Mouse (Mus musculus) thymus, adult 2 months (tissue): ENCODE measurements around the gene Rhov. TPM values are rescaled to one million over a fixed set of nuclear protein-coding genes. Genes with fewer than 3 reads are reported as not detected.
A peak's percentile ranks its signal among the peaks of the same experiment; 100 is the strongest.

Experiments
- DNase-seq: peaks from one replicate; pipeline ENCODE4 v3.0.0; 2021
- H3K27ac ChIP-seq: fragments of 200-500 bp; 2 replicates; pipeline ENCODE4 v1.5.1; 2012; ENCODE audit warnings: low read length, control low read depth; ENCODE audit not compliant: control insufficient read depth, insufficient read depth
- H3K27me3 ChIP-seq: fragments of 200-500 bp; 2 replicates; pipeline ENCODE4 v1.6.1; 2012; ENCODE audit warnings: mild to moderate bottlenecking, low read length, moderate library complexity, mixed read lengths; ENCODE audit not compliant: control insufficient read depth, insufficient read depth
- H3K36me3 ChIP-seq: fragments of 200-500 bp; 2 replicates; pipeline ENCODE4 v1.6.1; 2012; ENCODE audit warnings: mild to moderate bottlenecking, low read length, moderate library complexity; ENCODE audit not compliant: control insufficient read depth, insufficient read depth
- H3K4me1 ChIP-seq: fragments of 200-500 bp; replicated peaks from 2 replicates; pipeline ENCODE4 v1.6.1; 2012; ENCODE audit warnings: low read length; ENCODE audit not compliant: control insufficient read depth, insufficient read depth
- H3K4me3 ChIP-seq: fragments of 200-500 bp; 2 replicates; pipeline ENCODE4 v1.5.1; 2012; ENCODE audit warnings: mild to moderate bottlenecking, low read length, control low read depth, moderate library complexity; ENCODE audit not compliant: control insufficient read depth, insufficient read depth
- CTCF ChIP-seq: fragments of 200-500 bp; IDR thresholded peaks from 2 replicates; pipeline ENCODE4 v1.5.1; 2012; ENCODE audit warnings: mild to moderate bottlenecking, control low read depth, low read length, moderate library complexity, borderline replicate concordance; ENCODE audit not compliant: control insufficient read depth, poor library complexity, insufficient read depth; ENCODE audit errors: extremely low read depth
- POLR2A ChIP-seq: fragments of 200-500 bp; IDR thresholded peaks from 2 replicates; pipeline ENCODE4 v1.6.1; 2012; ENCODE audit warnings: mild to moderate bottlenecking, low read length, control low read depth, moderate library complexity; ENCODE audit not compliant: control insufficient read depth, poor library complexity, insufficient read depth; ENCODE audit errors: extremely low read depth
- WGBS: fragments of 180-500 bp; shearing (Covaris S2); methylation state at CpG from one replicate; pipeline ENCODE4 v1.1.7; 2018; 5-methylcytosine and 5-hydroxymethylcytosine counted together
- polyA plus RNA-seq: library from polyadenylated mRNA; depleted of rRNA; stranded (reverse); fragments of >200 nt; gene quantifications from 2 replicates; pipeline ENCODE4 v1.2.3, GENCODE M21; 2012; rRNA removed

Gene Rhov
- polyA plus RNA-seq = 2.6 and 3.5 TPM in 2 replicates

DNA sequence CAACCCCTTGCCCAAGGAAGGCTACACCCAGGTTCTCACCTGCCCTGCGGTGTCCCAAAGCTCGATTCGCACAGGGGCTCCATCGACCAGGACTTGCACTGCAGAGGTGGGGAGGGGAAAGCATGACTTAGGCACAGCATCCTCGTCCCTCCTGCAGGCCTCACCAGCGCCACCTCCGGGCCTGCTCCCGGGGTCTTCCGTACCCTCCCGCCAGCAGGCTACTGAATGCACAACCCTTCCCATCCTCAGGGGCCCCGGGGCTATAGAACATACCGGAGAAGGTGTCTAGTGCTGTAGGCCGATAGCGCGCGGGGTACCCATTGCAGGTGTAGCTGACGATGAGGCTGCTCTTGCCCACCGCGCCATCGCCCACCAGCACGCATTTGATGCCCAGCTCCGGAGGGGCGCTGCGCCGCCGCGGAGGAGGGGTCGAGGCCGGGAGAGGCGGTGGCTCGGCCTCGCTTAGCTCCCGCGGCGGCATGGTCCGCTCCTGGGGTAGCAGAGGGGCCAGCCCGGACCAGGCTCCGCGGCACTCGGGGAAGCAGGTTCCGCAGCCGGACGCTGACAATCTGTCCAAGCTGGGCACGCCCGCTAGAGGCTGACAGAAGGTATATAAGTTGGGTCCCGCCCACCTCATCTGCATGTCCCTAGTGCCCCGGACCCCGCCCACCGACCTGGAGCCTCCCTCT lies at the start of gene Rhov:
Rhov (minus strand) TSS at position 630 of the 689 bp plus-strand sequence.
- H3K4me1 ChIP-seq = 0 out of 2 replicates have a peak, but pooled peaks cover 4% of the 10 kb centered on the region
- no peaks in the 10 kb centered on the region for H3K27me3 ChIP-seq
- peak; percentile 74 for DNase-seq
- WGBS = 4% methylated on average over 49 of the region's 49 CpGs
- no peaks in the 10 kb centered on the region for H3K36me3 ChIP-seq
- no peak within 1 kb of the TSS for H3K27ac ChIP-seq
- peak within 1 kb of the TSS; percentile 49 for H3K4me3 ChIP-seq
- TF ChIP-seq CTCF = peak; percentile 51; the same call in 1 of the 2 replicates
- no peak for TF ChIP-seq POLR2A

DNA sequence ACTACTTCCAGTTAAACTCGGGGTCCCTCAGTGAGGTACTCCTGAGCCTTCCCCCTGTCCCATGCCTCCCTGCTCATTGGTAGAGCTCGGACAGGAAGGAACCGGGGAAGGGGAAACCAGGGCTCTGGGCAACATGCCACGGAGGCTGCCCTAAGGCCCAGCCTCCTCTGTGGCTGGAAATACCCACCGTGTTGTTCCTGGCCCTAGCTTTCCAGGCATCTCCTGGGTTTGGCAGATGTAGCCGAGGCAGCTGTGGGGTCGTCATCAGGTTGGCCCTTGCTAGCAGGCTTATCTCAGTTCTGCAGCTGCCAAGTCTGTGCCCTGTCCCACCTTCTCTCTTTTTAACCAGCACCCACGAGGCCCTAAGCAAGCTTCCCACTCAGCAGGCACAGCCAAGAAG lies 49.5 kb upstream of the Rhov start:
- Histone ChIP-seq H3K27ac (no peak overlapping the region), H3K4me1 (peaks cover 22% of the 10 kb centered on the region), H3K36me3 (no peaks in the 10 kb centered on the region), H3K27me3 (peaks cover 8% of the 10 kb centered on the region; the same call in 1 of the 2 replicates), H3K4me3 (no peak overlapping the region)
- no peak for TF ChIP-seq CTCF
- no peak for TF ChIP-seq POLR2A
- no peak for DNase-seq
- whole genome bisulfite sequencing = 39% methylated on average over 8 of the region's 8 CpGs

DNA sequence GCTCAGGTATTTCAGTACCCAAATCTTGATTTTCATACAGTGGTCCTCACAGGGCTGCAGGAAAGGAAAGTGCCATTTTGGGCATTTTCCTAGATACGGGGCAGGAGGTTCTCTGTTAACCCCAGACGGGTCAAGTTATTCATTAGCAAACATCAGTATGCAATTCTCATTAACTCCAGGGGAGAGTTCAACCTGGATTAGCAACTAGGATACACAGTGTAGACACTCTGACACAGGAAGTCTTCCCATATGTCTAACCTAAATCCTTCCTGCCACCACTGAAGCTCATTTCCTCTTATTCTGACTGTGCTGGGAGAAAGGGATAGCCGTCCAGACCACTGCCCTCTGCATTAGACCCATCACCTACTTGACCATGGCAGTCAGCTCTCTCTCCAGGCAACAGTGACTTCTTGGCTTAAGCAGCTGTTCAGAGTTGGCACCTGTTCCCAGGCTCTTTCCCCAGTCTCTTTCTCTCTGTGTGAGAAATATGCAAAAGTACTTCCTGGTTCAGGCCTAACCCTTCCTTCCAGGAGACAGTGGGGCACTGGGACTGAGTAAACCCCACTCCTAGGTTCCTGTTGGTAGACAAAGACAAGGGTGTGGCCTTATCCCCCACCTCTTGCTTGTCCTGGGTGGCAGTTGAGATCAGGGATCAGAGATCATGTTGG lies 47.1 kb upstream of the Rhov start:
- H3K27ac ChIP-seq = no peak overlapping the region
- no peak overlapping the region for H3K4me3 ChIP-seq
- TF ChIP-seq CTCF = no peak
- TF ChIP-seq POLR2A = no peak
- H3K36me3 ChIP-seq = no peaks in the 10 kb centered on the region
- peaks cover 8% of the 10 kb centered on the region; the same call in 1 of the 2 replicates for H3K27me3 ChIP-seq
- peaks cover 12% of the 10 kb centered on the region for H3K4me1 ChIP-seq
- WGBS = 86% methylated on average over 3 of the region's 3 CpGs
- no peak for DNase-seq

DNA sequence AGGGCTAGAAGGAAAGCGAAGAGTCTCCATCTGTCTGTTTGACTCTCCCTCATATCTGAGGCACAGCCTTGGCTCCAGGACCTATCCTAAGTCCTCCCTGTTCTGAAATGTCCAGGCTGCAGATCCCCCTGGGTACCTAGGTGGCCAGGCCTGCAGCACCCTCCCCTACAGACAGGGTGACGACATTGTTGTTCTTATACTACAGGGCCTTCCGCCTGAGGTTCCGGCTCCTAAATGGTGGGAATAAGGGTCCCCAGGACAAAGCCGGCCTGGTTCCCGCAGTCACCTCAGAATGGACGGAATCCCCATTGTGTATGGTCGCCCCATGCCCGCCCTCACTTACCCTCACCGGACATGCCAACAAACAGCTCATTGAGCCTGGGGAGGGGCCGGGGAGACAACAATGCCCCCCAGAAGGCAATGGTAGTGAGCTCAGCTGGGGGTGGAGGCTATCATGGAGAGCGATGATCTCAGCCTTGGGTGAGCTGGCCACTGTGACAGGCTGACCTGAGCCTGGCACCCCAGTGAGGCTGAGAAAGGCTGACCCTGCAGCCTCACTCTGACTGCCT lies 43.8 kb upstream of the Rhov start:
- 98% methylated on average over 12 of the region's 12 CpGs for WGBS

DNA sequence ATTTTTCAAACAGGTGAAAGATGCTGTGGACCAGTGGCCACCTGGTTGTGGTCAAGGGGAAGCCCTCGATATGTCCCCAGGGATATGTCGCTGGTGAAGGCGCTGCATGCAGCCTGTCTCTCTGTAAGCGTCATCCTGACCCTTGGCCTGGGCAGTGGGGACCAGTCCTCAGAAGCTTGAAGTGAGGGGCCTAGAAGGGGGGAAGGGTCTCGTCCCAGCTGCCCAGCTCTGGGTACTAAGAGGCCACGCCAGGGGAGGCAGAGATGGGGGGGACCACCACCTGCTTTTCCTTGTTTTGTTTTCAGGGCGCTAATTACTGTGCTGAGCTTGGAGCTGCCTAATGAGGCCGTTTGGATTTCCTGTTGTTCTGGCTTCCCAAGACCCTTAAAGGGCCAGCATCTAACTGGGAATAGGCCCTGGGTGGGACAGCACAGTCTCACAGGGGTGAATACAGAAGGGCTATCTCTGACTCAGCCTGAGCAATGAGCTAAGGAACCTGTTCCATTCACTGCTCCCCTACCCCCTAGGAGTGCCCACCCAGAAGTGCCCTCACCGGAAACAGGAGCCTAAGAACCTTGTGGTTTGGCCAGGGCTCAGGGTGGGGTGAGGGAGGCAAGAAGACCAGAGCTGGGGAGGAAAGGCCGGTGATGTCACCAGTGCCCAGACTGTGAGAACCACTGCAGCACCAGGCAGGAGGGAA lies 42.9 kb upstream of the Rhov start:
- H3K4me3 ChIP-seq = no peak overlapping the region
- no peak for DNase-seq

More for the DNA sequence above, 43.8 kb upstream of the Rhov start:
- Histone ChIP-seq H3K36me3 (no peaks in the 10 kb centered on the region), H3K27me3 (no peaks in the 10 kb centered on the region), H3K4me1 (no peaks in the 10 kb centered on the region), H3K4me3 (no peak overlapping the region), H3K27ac (no peak overlapping the region)
- DNase-seq = no peak
- no peak for TF ChIP-seq POLR2A
- no peak for TF ChIP-seq CTCF

DNA sequence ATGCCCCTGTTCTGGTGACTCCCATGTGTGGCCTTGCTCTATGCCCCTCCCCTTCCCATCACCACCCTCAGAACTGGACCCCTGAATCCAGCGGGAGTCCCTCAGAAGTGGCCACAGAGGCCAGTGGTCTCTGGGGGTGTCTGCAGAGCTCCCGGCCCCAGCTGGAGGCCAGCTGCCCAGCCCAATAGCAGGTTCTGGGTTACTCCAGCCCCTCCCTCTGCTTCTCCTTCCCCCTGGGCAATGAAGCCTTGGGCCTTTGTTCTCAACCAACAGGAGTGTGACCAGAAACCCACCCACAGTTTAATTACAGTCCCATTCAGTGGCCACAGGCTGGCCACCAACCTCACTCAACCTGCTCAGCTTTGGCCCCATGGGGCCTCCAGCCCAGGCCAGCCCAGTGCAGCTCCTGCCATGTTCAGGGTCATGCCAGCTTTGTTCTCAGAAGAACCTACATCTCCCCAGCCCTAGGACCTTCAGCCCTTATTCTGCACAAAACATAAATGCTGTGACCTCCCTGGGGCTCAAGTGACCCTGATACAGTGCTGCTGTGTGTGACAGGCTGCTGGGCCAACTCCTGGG lies 41.4 kb upstream of the Rhov start:
- 92% methylated on average over 2 of the region's 2 CpGs for WGBS

More for the DNA sequence above, 42.9 kb upstream of the Rhov start:
- 72% methylated on average over 10 of the region's 10 CpGs for WGBS
- Histone ChIP-seq H3K27me3 (no peaks in the 10 kb centered on the region), H3K27ac (no peak overlapping the region), H3K4me1 (no peaks in the 10 kb centered on the region), H3K36me3 (no peaks in the 10 kb centered on the region)
- TF ChIP-seq CTCF = no peak
- TF ChIP-seq POLR2A = no peak

More for the DNA sequence above, 41.4 kb upstream of the Rhov start:
- no peak overlapping the region for H3K27ac ChIP-seq
- H3K4me3 ChIP-seq = no peak overlapping the region
- H3K36me3 ChIP-seq = no peaks in the 10 kb centered on the region
- H3K27me3 ChIP-seq = no peaks in the 10 kb centered on the region
- TF ChIP-seq POLR2A (no peak), CTCF (no peak)
- no peaks in the 10 kb centered on the region for H3K4me1 ChIP-seq
- DNase-seq = no peak
